Mouse (Mus musculus): ENCODE data around the gene Fhl4. TPM values are rescaled to one million over a fixed set of nuclear protein-coding genes. Genes with fewer than 3 reads are reported as not detected.

Gene Fhl4
- total RNA-seq (2021), result under 1 TPM; 0.16 to 0.24 TPM
- long read RNA-seq, experiment 1, result 0 reads
- long read RNA-seq, experiment 2, partial matches to known transcripts, result 0 of 1 reads
- long read RNA-seq, experiment 2, other reads (novel, unspliced or antisense), result 0 of 1 reads

DNA sequence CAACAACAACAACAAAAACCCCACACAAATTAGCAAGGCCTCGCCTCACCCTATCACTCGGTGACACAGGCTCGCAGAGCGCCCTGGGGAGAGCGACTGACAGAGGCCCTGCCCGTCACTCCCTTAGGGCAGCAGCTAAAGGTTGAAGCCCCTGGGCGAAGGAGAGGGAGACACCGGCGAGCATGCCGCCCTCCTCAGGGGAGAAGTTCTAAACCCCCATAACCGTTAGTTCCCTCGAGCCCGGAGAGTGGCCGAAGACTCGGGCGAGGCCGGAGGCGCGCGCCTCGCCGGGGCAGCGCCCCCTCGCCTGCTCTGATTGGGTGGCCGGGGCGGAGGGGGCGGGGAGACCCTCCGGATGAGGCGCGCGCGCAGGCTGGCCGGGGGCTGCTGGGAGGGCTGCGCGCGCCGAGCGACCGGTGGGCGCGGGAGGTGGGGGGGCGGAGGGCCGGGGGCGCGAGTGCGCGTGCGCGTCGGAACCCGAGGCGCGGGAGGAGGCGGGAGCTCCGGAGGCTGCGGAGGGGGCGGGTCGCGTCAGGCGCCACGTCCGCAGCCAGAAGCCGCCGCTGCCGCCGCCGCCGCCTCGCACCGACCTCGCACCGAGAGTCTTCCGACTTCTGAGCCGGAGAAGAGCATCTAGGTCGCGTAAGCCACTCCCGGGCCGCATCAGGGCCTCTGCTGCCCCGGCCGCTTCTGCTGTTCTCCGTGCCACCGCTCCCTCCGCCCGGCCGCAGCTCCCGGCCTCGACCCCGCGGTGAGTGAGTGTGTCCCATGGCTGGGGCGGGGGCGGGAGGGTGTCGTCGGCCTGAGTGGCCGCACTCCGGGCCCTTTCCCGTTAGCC is at the start of gene Fhl4, which contains the start of gene Tmem263:
Gene Fhl4 (minus strand): TSS at position 249 of the 838 bp plus-strand sequence.
Gene Tmem263 (plus strand): TSS at position 381 of the 838 bp plus-strand sequence.
- DNase-seq (ENCODE audit: low spot score), result peak; percentile 70

- no peak for DNase-seq (ENCODE audit: low spot score)
These were observed 46.9 kb upstream of the Fhl4 start for GRCm38 (mm10) chr10:85149226-85149625.

DNA sequence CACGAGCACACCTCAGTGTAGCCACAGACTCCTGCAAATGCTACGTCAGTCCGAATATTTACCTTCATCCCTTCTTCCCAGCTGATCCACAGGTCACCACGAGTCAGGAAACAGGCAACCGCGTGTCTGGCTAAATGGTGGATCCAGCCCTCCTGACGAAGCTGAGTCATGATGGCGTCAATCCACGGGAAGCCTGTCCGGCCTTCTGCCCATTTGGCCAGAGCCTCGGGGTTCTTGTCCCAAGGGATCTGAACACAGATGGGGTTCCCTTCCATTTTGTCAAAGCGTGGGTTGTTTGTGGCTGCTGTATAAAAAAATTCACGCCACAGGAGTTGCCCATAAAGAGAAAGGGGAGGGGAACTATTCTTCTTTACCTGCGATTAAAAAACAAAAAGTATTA is 44.0 kb upstream of the Fhl4 start:
- no peak for DNase-seq (ENCODE audit: low spot score)

DNA sequence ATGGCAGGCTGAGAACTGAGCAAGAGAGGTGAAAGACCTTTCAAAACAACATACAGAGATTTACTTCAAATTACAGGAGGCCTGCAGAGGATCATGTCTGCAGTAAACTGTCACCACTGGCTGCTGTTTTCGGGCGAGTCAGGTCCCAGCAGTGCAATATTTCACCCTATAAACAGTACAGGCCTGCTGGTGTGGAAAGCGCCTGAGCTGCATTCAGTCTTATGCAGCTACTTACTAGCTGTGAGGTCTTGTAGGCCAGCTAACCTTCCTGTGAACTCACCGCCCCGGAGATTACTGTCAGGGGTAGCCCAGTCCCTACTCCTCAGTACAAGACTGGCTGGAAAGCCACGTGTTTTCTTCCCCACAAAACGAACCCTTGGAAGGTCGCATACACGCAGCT is 39.2 kb upstream of the Fhl4 start:
- no peak for DNase-seq (ENCODE audit: low spot score)

DNA sequence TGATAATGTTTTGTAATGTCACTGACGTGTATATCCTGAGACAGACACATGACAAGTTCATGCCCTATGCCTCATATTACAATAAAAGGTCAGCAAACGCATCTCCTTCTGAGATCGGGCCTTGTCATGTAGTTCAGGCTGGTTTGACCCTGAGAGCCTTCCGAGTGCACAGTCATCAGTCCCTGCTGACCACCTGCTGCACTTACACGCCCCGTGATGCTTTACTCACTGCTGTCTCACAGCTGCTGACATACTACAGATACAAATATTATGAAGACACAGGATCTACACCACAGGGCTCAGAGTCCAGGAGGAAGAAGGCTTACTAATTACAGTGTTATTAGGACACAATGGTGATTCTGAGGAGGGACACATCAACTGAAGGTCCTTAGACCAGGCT is 34.3 kb upstream of the Fhl4 start:
- no peak for DNase-seq (ENCODE audit: low spot score)

DNA sequence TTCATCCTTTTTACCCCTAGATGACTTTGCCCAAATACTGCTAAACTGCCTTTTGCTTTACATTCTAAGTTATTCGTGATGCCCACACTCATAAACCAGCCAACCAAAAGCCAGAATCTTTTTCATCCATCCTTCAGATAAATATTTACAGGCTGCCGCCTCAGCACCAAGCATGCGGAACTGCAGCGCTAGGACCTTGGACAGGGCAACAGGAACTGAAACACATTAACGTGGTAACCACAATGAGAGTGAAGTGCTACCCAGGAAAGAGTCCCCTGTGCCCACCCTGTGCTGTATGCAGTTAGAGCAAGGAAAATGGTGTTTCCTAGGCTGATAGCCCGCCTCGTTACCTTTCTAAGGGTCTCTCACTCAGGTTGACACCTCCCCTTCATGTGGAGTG is 26.2 kb upstream of the Fhl4 start:
- peak; percentile 8 for DNase-seq (ENCODE audit: low spot score)

GRCm38 (mm10) chr10:85127395-85128287 is 25.3 kb upstream of the Fhl4 start, which contains the start of gene Mterf2:
Gene Mterf2 (minus strand): TSS chr10:85128027.
- DNase-seq (ENCODE audit: low spot score), result peak; percentile 96

DNA sequence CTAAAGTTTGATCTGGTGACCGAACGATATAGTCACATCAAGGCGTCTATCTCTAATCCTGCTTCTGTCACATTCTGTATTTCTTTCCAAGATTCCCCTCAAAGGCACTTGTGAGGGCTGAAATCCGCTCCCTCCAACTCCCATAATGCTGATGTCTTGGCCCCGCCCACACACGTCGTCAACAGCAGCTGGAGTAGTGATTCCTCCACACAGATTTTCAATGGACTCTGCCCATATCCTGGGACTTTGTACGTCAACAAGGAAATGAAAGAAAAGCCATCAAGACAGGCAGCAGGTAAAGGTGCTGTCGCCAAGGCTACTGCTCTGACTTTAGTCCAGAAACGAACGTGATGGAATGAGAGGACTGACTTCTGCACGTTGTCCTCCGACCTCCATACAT is 22.9 kb upstream of the Fhl4 start:
- no peak for DNase-seq (ENCODE audit: low spot score)

- no peak for DNase-seq (ENCODE audit: low spot score)
These were observed 12.1 kb upstream of the Fhl4 start for GRCm38 (mm10) chr10:85114409-85114808.

GRCm38 (mm10) chr10:85103085-85103885 is 990 bp upstream of the Fhl4 start:
- DNase-seq (ENCODE audit: low spot score), result peak; percentile 9

GRCm38 (mm10) chr10:85101841-85102240 is 454 bp downstream of the Fhl4 start:
- no peak for DNase-seq (ENCODE audit: low spot score)

GRCm38 (mm10) chr10:85071605-85072152 is 30.6 kb downstream of the Fhl4 start:
- DNase-seq (ENCODE audit: low spot score), result no peak

- DNase-seq (ENCODE audit: low spot score), result no peak
These were observed 47.4 kb downstream of the Fhl4 start for GRCm38 (mm10) chr10:85054876-85055275.

- DNase-seq (ENCODE audit: low spot score), result no peak
These were observed 49.8 kb downstream of the Fhl4 start for GRCm38 (mm10) chr10:85052451-85052850.

- DNase-seq (ENCODE audit: low spot score), result no peak
These were observed 51.6 kb downstream of the Fhl4 start for GRCm38 (mm10) chr10:85050668-85051208.

GRCm38 (mm10) chr10:85048008-85048407 is 54.3 kb downstream of the Fhl4 start:
- no peak for DNase-seq (ENCODE audit: low spot score)

DNA sequence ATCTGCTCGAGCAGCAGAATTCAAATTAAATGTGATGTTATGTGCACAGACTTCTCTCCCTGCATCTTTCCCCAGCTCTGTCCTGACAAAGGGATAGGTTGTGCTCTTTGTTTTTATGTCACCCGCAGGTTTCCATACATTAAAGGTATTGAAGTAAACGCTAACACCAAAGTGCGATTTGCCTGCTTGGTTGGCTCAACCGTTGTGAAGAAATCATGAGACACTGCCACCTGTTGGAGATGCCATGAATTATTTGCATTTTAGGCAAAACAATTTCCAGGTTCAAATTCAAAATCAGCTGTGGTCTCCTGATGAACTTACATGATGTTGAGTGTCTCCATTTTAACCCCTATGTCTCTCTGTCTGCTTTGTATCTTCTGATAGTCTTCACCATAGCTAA is 55.7 kb downstream of the Fhl4 start:
- peak; percentile 31 for DNase-seq (ENCODE audit: low spot score)

Measured in gastrocnemius, adult 18-20 months (tissue).